Mouse (Mus musculus) limb, embryonic 11.5 days (tissue): Measurements from ENCODE around the gene Gm4756. TPM values are rescaled to one million over a fixed set of nuclear protein-coding genes. Genes with fewer than 3 reads are reported as not detected.

Experiments used
- ATAC-seq: fragments of 200-750 bp; cut with Nextera tagmentation; 2 replicates; pipeline ENCODE4 v1.8.0; 2017; ENCODE audit warnings: low read depth; ENCODE audit not compliant: insufficient number of reproducible peaks, low FRiP score, low TSS enrichment
- DNase-seq: peaks from one replicate; pipeline ENCODE4 v3.0.0-alpha.2; 2015; ENCODE audit warnings: low spot score
- H3K27ac ChIP-seq: fragments of 300-500 bp; sonication (generic); replicated peaks from 2 replicates; pipeline ENCODE4 v1.5.1; 2014; ENCODE audit warnings: low read depth, mild to moderate bottlenecking, low read length
- H3K27me3 ChIP-seq: fragments of 300-500 bp; sonication (generic); 2 replicates; pipeline ENCODE4 v1.6.1; 2014; ENCODE audit warnings: mild to moderate bottlenecking, low read length, mixed read lengths; ENCODE audit not compliant: control insufficient read depth, insufficient read depth
- H3K36me3 ChIP-seq: fragments of 300-500 bp; sonication (generic); 2 replicates; pipeline ENCODE4 v1.6.1; 2014; ENCODE audit warnings: mild to moderate bottlenecking, low read length, moderate library complexity, mixed read lengths; ENCODE audit not compliant: control insufficient read depth, insufficient read depth
- H3K4me1 ChIP-seq: fragments of 300-500 bp; sonication (generic); 2 replicates; pipeline ENCODE4 v1.6.1; 2014; ENCODE audit warnings: low read length, mixed read lengths; ENCODE audit not compliant: control insufficient read depth, insufficient read depth
- H3K4me2 ChIP-seq: fragments of 300-500 bp; sonication (generic); 2 replicates; pipeline ENCODE4 v1.6.1; 2014; ENCODE audit warnings: low read depth, mild to moderate bottlenecking, moderate library complexity; ENCODE audit not compliant: severe bottlenecking
- H3K4me3 ChIP-seq: fragments of 300-500 bp; sonication (generic); 2 replicates; pipeline ENCODE4 v1.5.1; 2014; ENCODE audit warnings: low read depth, low read length
- H3K9ac ChIP-seq: fragments of 300-500 bp; sonication (generic); 2 replicates; pipeline ENCODE4 v1.6.1; 2014; ENCODE audit warnings: mild to moderate bottlenecking, low read length
- H3K9me3 ChIP-seq: fragments of 300-500 bp; sonication (generic); 2 replicates; pipeline ENCODE4 v1.6.1; 2016; ENCODE audit warnings: low read length; ENCODE audit not compliant: control insufficient read depth
- WGBS: fragments of 180-500 bp; shearing (Covaris S2); extraction: QIAGEN DNeasy Blood & Tissue Kit; methylation state at CpG from one replicate; pipeline ENCODE4 v1.1.7; 2014; 5-methylcytosine and 5-hydroxymethylcytosine counted together
- polyA plus RNA-seq: library from polyadenylated mRNA; unstranded; fragments of >200 nt; fragmentation: Nextera tagmentation; extraction: Ambion mirVana; gene quantifications from 2 replicates; pipeline ENCODE4 v1.2.1, GENCODE M21; 2014

The Gm4756 gene
- polyA plus RNA-seq, 1 experiment from 2014 or later: not detected

DNA sequence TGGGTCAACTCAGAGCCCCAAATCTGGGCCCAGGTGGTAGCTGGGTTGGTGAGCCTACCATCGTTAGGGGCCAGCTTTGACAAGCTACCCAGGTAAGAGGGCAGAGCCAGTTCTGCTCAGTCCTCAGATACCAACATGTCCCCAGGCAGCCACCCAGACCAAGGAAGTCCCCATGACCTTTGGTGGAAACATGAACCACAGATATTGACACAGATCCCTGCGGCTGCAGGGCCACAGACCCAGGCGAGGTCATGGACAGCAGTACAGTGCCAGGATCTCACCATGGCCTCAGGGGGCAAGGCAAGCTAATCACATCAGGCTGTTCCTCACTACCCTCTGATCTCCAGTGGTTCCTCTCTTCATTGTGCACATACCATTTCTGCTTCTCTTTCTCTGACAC lies 67.4 kb downstream of the Gm4756 start:
- no peak overlapping the region for H3K27ac ChIP-seq
- H3K4me2 ChIP-seq: no peak overlapping the region
- no peaks in the 10 kb centered on the region; the same call in 1 of the 2 replicates for H3K9me3 ChIP-seq
- no peak overlapping the region for H3K9ac ChIP-seq
- ATAC-seq (no peak), DNase-seq (no peak)
- H3K4me1 ChIP-seq: no peaks in the 10 kb centered on the region
- H3K36me3 ChIP-seq: no peaks in the 10 kb centered on the region
- WGBS: 81% methylated on average over 3 of the region's 3 CpGs
- H3K27me3 ChIP-seq: no peaks in the 10 kb centered on the region
- H3K4me3 ChIP-seq: no peak overlapping the region

- H3K9me3 ChIP-seq: no peaks in the 10 kb centered on the region
- WGBS: 93% methylated on average over 4 of the region's 4 CpGs
- no peaks in the 10 kb centered on the region for H3K36me3 ChIP-seq
- ATAC-seq (no peak), DNase-seq (no peak)
- no peak overlapping the region for H3K4me3 ChIP-seq
- no peaks in the 10 kb centered on the region for H3K4me1 ChIP-seq
- no peak overlapping the region for H3K27ac ChIP-seq
- H3K4me2 ChIP-seq: no peak overlapping the region
- no peak overlapping the region for H3K9ac ChIP-seq
- H3K27me3 ChIP-seq: no peaks in the 10 kb centered on the region
Observed at GRCm38 (mm10) chr12:72564281-72564795, 85.1 kb downstream of the Gm4756 start.

DNA sequence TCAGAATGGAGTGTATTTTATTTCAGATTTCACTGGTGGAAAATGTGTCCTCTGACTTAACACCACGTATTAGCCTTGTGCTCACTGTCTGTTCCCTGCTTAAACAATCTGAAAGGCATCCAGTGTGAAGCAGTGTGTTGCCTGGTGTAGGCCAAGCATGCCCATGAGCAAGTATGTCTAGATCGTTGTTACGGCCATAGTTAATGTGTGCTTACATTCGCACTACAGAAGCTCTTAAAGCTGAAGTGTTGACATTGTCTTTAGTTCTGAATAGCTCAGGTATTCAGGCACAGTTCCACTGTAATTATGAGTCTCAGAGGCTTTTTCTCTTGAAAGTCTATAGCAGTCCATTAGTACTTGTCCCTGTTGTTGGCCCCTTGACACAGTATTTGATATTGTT lies 95.1 kb downstream of the Gm4756 start:
- Histone ChIP-seq H3K9me3 (no peaks in the 10 kb centered on the region), H3K27ac (no peak overlapping the region), H3K4me2 (no peak overlapping the region), H3K27me3 (no peaks in the 10 kb centered on the region), H3K9ac (no peak overlapping the region), H3K36me3 (no peaks in the 10 kb centered on the region), H3K4me1 (no peaks in the 10 kb centered on the region), H3K4me3 (no peak overlapping the region)
- DNase-seq (no peak), ATAC-seq (no peak)
- 80% methylated on average over 4 of the region's 4 CpGs for WGBS

DNA sequence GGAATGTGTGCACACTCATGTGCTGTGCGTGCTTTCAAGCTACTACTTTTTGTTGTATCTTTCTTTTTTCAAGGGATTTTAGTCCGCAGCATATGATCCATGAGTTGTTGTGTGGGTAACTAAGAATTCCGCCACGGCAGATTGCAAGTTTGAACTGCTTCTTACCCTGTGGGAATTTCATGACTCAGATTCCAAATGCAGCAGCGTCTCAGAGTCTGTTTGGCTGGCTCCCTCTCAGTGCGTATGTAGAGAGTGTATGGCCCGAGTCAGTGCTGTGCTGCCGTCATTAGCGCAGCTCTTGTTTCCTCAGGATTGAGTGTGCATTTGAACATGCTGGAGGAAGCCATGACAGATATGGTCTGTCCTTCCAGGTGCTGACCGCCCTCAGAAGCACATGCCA lies 110.9 kb downstream of the Gm4756 start:
- no peak for ATAC-seq
- H3K27me3 ChIP-seq: no peaks in the 10 kb centered on the region
- WGBS: 91% methylated on average over 10 of the region's 10 CpGs

GRCm38 (mm10) chr12:72536021-72536597 lies 113.4 kb downstream of the Gm4756 start, which contains the start of gene Pcnx4:
Gene Pcnx4 (plus strand): TSS chr12:72536383.
- peak within 1 kb of the TSS; percentile 79 for H3K9ac ChIP-seq
- no peaks in the 10 kb centered on the region for H3K36me3 ChIP-seq
- H3K27me3 ChIP-seq: no peaks in the 10 kb centered on the region
- peak; percentile 99 for DNase-seq
- no peaks in the 10 kb centered on the region for H3K9me3 ChIP-seq
- 0 out of 2 replicates have a peak within 1 kb of the TSS, but pooled peaks have one; percentile 8 for H3K27ac ChIP-seq
- H3K4me3 ChIP-seq: peak within 1 kb of the TSS; percentile 63
- under 1% methylated on average over 45 of the region's 45 CpGs for WGBS
- ATAC-seq: peak; percentile 100
- H3K4me1 ChIP-seq: peaks cover 7% of the 10 kb centered on the region; the same call in 1 of the 2 replicates
- H3K4me2 ChIP-seq: peak within 1 kb of the TSS; percentile 67

More for the DNA sequence above, 110.9 kb downstream of the Gm4756 start:
- H3K4me3 ChIP-seq: no peak overlapping the region
- no peak for DNase-seq
- 0 out of 2 replicates have a peak, but pooled peaks cover 2% of the 10 kb centered on the region for H3K36me3 ChIP-seq
- H3K4me2 ChIP-seq: no peak overlapping the region
- H3K9ac ChIP-seq: no peak overlapping the region
- H3K9me3 ChIP-seq: no peaks in the 10 kb centered on the region
- no peak overlapping the region for H3K27ac ChIP-seq
- peaks cover 7% of the 10 kb centered on the region; the same call in 1 of the 2 replicates for H3K4me1 ChIP-seq

DNA sequence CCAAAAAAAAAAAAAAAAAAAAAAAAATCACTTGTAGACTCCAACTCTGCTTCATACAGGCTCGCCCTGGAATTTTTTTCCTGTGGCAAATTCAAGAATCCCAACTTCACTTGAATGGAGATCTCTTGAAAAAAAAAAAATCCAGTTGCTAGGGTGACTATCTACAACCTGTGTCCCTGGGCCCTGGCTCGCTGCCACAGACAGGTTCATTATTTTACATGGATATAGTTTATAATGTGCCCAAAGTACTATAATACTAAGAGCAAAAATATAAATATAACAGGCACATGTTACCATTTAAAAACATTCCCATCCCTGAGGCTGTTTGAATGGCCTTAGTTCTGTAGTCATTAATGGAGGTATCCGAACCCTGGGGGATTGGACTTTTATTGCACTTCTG lies 113.9 kb downstream of the Gm4756 start:
- Histone ChIP-seq H3K36me3 (no peaks in the 10 kb centered on the region), H3K4me3 (peak overlapping the region; percentile 63), H3K4me1 (peaks cover 7% of the 10 kb centered on the region; the same call in 1 of the 2 replicates), H3K9ac (peak overlapping the region; percentile 34; the same call in 1 of the 2 replicates), H3K27me3 (no peaks in the 10 kb centered on the region), H3K9me3 (no peaks in the 10 kb centered on the region), H3K27ac (no peak overlapping the region), H3K4me2 (peak overlapping the region; percentile 67)
- DNase-seq (no peak), ATAC-seq (no peak)
- 38% methylated on average over 3 of the region's 3 CpGs for WGBS

DNA sequence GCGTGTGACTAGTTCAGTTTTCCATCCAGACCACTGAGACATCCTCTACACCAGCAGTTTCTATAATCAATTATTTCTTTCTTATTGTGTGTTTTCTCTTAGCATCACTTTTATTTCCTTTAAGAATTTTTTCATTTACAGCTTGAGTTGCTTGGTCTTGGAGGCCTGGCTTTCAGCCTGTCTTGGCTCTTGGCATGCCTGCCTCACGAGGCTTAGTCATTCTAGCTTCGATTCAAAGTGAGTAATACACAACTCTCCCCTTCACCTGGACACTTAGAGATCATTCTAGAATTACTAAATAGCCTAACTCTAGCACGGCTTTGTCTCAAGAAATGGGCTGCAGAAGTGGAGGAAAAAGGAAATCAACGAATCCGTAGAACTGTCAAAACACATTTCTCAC lies 115.5 kb downstream of the Gm4756 start:
- Histone ChIP-seq H3K36me3 (no peaks in the 10 kb centered on the region), H3K27ac (no peak overlapping the region), H3K4me1 (peaks cover 7% of the 10 kb centered on the region; the same call in 1 of the 2 replicates), H3K9me3 (no peaks in the 10 kb centered on the region), H3K4me3 (no peak overlapping the region), H3K27me3 (no peaks in the 10 kb centered on the region), H3K4me2 (no peak overlapping the region), H3K9ac (no peak overlapping the region)
- WGBS: 90% methylated on average over 6 of the region's 6 CpGs
- ATAC-seq: no peak
- no peak for DNase-seq

GRCm38 (mm10) chr12:72532303-72532702 lies 117.2 kb downstream of the Gm4756 start:
- 83% methylated on average over 7 of the region's 7 CpGs for WGBS
- Histone ChIP-seq H3K9me3 (no peaks in the 10 kb centered on the region), H3K27me3 (no peaks in the 10 kb centered on the region), H3K9ac (no peak overlapping the region), H3K27ac (no peak overlapping the region), H3K4me3 (no peak overlapping the region), H3K36me3 (no peaks in the 10 kb centered on the region), H3K4me1 (peaks cover 7% of the 10 kb centered on the region; the same call in 1 of the 2 replicates), H3K4me2 (no peak overlapping the region)
- ATAC-seq (no peak), DNase-seq (no peak)
